Mouse (Mus musculus): ENCODE data around the gene Pbrm1.

Pbrm1 gene

GRCm38 (mm10) chr14:31079313-31080028, 60.5 kb downstream of the Pbrm1 start:
- CTCF ChIA-PET = no interaction called here

GRCm38 (mm10) chr14:31081147-31081546, 62.2 kb downstream of the Pbrm1 start:
- CTCF ChIA-PET = interaction anchor here (0.6 kb wide), 1 partner anchor 19 kb away, joined by 5 read pairs; no protein-coding TSS in a partner anchor

GRCm38 (mm10) chr14:31087433-31087832, 68.5 kb downstream of the Pbrm1 start:
- CTCF ChIA-PET = no interaction called here

- CTCF ChIA-PET = no interaction called here
Observed at GRCm38 (mm10) chr14:31088515-31088914, 69.6 kb downstream of the Pbrm1 start.

- CTCF ChIA-PET = no interaction called here
Observed at GRCm38 (mm10) chr14:31089918-31090317, 71.0 kb downstream of the Pbrm1 start.

- CTCF ChIA-PET = no interaction called here
Observed at GRCm38 (mm10) chr14:31105156-31105555, 86.2 kb downstream of the Pbrm1 start.

GRCm38 (mm10) chr14:31110613-31111012, 91.7 kb downstream of the Pbrm1 start:
- CTCF ChIA-PET = no interaction called here

- CTCF ChIA-PET = no interaction called here
Observed at GRCm38 (mm10) chr14:31112187-31112586, 93.2 kb downstream of the Pbrm1 start.

GRCm38 (mm10) chr14:31114011-31114410, 95.1 kb downstream of the Pbrm1 start:
- CTCF ChIA-PET = no interaction called here

- CTCF ChIA-PET = no interaction called here
Observed at GRCm38 (mm10) chr14:31115522-31115921, 96.6 kb downstream of the Pbrm1 start.

GRCm38 (mm10) chr14:31125106-31126075, 106.5 kb downstream of the Pbrm1 start:
- CTCF ChIA-PET = no interaction called here

- CTCF ChIA-PET = interaction anchor here (0.6 to 0.8 kb wide), 2 partner anchors 9 to 466 kb away, joined by 3 read pairs; no protein-coding TSS in a partner anchor
Observed at GRCm38 (mm10) chr14:31126826-31127225, 107.9 kb downstream of the Pbrm1 start.

- CTCF ChIA-PET = no interaction called here
Observed at GRCm38 (mm10) chr14:31128101-31128825, 109.3 kb downstream of the Pbrm1 start.

- CTCF ChIA-PET = no interaction called here
Observed at GRCm38 (mm10) chr14:31128826-31129219, 109.9 kb downstream of the Pbrm1 start, which contains the start of gene Smim4. Smim4 (minus strand) TSS chr14:31128956.

GRCm38 (mm10) chr14:31129326-31130235, 110.6 kb downstream of the Pbrm1 start:
- CTCF ChIA-PET = interaction anchor here (0.7 kb wide), 1 partner anchor 558 kb away, joined by 8 read pairs; no protein-coding TSS in a partner anchor

- CTCF ChIA-PET = interaction anchor here (0.7 kb wide), 1 partner anchor 557 kb away, joined by 8 read pairs; no protein-coding TSS in a partner anchor
Observed at GRCm38 (mm10) chr14:31130236-31131220, 111.6 kb downstream of the Pbrm1 start, which contains the start of gene Nt5dc2. Nt5dc2 (plus strand) TSS chr14:31131053.

- CTCF ChIA-PET = interaction anchor here (0.6 kb wide), 1 partner anchor 68 kb away, joined by 3 read pairs; no protein-coding TSS in a partner anchor
Observed at GRCm38 (mm10) chr14:31131272-31131821, 112.4 kb downstream of the Pbrm1 start.

GRCm38 (mm10) chr14:31132031-31132430, 113.1 kb downstream of the Pbrm1 start:
- CTCF ChIA-PET = interaction anchor here (0.6 kb wide), 1 partner anchor 67 kb away, joined by 3 read pairs; no protein-coding TSS in a partner anchor

- CTCF ChIA-PET = no interaction called here
Observed at GRCm38 (mm10) chr14:31132491-31132975, 113.6 kb downstream of the Pbrm1 start.

Data from spleen, embryonic (tissue).